Mouse (Mus musculus): Measurements from ENCODE around the gene Isg20l2. TPM values are rescaled to one million over a fixed set of nuclear protein-coding genes. Genes with fewer than 3 reads are reported as not detected.

The Isg20l2 gene
- total and polyA plus RNA-seq, 2 experiments from 2014 or later, result 8.2 to 16.2 TPM

DNA sequence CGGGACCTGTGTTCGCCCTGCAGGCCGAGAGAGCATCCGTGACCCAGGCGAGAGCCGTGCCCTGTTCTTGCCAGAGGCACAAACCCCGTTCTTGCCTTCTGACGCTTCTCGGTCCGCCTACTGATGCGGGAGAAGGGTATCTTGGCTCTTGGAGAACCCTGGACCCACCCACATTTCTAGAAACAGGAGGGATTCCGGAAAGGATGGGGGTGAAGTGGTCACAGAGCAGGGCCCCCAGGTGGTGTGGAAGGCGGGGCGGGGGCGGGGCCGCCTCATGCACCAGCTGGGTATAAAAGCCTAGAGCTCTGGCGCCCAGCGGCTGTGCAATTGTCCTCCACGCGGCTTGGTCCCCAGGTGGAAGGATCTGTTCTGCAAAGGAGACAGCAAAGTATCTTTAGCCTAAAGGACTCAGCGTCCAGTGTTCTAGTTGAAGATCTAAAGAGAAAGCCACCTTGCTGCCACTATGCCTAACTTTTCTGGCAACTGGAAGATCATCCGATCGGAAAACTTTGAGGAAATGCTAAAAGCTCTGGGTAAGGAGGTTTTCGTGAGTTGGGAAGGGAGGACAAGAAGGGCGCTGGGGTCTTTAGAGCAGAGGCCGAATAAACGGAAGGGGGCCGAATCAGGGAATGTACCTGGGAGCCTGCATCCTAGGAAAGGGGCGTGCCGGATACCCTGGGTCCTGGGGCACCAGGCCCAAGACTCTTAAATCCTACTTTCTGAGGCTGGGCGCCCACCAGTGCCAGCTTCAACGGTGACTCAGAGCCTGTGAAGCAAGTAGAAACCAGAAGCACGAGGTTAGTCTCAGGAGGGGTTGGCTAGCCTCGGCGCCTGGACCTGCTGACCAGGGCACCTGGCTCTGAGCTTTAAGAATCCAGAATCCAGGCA, 18.5 kb downstream of the Isg20l2 start, which contains the start of gene Crabp2:
Gene Crabp2 (plus strand): TSS at position 289 of the 888 bp plus-strand sequence.
- Histone ChIP-seq H3K36me3 (replicated peaks; ENCODE audit: control insufficient read depth, insufficient read depth, low read length) (no peaks in the 10 kb centered on the region), H3K9ac (replicated peaks; ENCODE audit: low read depth, low read length) (0 out of 2 replicates have a peak within 1 kb of the TSS, but pooled peaks have one; percentile 35), H3K27ac (ENCODE audit: low read depth) (no peak within 1 kb of the TSS), H3K4me3 (ENCODE audit: low read depth, low read length) (peak within 1 kb of the TSS; percentile 32), H3K27me3 (ENCODE audit: control insufficient read depth, insufficient read depth, low read length) (peaks cover 73% of the 10 kb centered on the region), H3K4me2 (ENCODE audit: low read depth, low read length) (peak within 1 kb of the TSS; percentile 52), H3K4me1 (ENCODE audit: control insufficient read depth, insufficient read depth) (peaks cover 10% of the 10 kb centered on the region), H3K9me3 (replicated peaks; ENCODE audit: control insufficient read depth, low read length) (no peaks in the 10 kb centered on the region)
- WGBS, result 3% methylated on average over 35 of the region's 35 CpGs
- TF ChIP-seq CTCF (IDR thresholded peaks at IDR 0.05; ENCODE audit: low read depth) (no peak), EP300 (IDR thresholded peaks at IDR 0.05; ENCODE audit: low read depth) (no peak)
- ATAC-seq (ENCODE audit: insufficient read depth, low read depth) (no peak), DNase-seq (ENCODE audit: low spot score) (no peak)

DNA sequence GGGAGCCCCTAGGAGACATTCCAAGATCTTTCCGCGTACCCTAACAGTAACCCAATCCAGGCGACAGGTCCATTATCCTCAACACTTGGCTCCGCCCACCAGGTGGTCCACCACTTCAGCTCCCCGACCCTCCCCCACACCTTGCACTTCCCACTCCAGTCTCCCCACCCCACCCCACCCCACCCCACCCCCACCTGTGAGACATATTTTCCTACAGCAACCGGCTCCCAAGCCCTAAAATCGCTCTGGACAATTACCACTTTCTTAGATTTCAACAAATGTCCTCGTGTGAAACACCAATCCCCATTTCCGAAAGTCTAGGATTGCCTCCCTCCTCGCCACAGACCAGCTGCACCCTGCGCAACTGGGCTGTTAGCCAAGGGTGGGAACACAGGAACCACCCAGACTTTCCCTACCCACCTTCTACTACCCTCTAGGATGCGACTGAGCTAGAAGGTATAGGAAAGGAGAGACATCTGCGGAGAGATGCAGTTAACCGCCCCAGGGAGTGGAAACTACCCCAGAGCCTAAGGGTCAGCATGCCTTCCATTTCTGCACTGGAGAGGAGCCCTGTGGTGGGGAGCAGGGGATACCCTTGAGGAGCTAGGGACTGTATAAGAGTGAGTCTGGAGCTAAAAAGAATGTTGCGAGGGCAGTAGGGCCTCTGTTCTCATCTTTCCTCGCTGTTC, 19.3 kb downstream of the Isg20l2 start:
- no peaks in the 10 kb centered on the region for H3K36me3 ChIP-seq (replicated peaks; ENCODE audit: control insufficient read depth, insufficient read depth, low read length)
- DNase-seq (ENCODE audit: low spot score), result no peak
- no peak overlapping the region for H3K9ac ChIP-seq (replicated peaks; ENCODE audit: low read depth, low read length)
- no peaks in the 10 kb centered on the region for H3K9me3 ChIP-seq (replicated peaks; ENCODE audit: control insufficient read depth, low read length)
- H3K27me3 ChIP-seq (ENCODE audit: control insufficient read depth, insufficient read depth, low read length), result peaks cover 73% of the 10 kb centered on the region
- H3K27ac ChIP-seq (ENCODE audit: low read depth), result no peak overlapping the region
- no peak for TF ChIP-seq EP300 (IDR thresholded peaks at IDR 0.05; ENCODE audit: low read depth)
- TF ChIP-seq CTCF (IDR thresholded peaks at IDR 0.05; ENCODE audit: low read depth), result no peak
- 23% methylated on average over 16 of the region's 16 CpGs for WGBS
- H3K4me1 ChIP-seq (ENCODE audit: control insufficient read depth, insufficient read depth), result peaks cover 10% of the 10 kb centered on the region
- H3K4me3 ChIP-seq (ENCODE audit: low read depth, low read length), result no peak overlapping the region
- no peak overlapping the region for H3K4me2 ChIP-seq (ENCODE audit: low read depth, low read length)
- no peak for ATAC-seq (ENCODE audit: insufficient read depth, low read depth)

DNA sequence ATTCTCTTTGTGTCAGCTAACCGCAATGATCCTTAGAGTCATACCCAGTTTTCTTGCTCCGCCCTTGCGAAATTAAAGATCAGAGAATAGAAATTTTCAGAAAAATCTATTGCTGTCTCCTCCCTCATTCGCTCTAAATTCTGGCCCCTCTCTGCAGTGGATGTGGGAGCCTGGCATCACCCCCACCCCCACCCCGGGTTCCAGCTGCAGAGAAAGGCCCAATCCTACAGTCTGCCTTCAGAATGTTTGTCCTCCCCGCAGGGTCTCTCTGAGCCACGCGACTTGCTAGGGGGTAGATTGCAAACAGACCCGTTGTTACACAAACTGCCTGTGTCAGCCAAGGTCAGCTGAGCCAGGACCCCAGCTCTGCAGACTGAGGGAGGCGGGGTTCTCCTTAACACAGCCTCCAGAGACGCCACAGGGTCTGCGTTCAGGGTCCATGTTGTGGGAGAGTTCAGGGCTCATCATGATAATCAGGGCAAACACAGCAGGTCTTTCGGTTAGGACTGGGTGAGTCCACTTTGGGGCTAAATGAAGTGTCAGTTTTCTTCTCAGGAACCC, 19.9 kb downstream of the Isg20l2 start:
- H3K9ac ChIP-seq (replicated peaks; ENCODE audit: low read depth, low read length), result no peak overlapping the region
- TF ChIP-seq CTCF (IDR thresholded peaks at IDR 0.05; ENCODE audit: low read depth) (no peak), EP300 (IDR thresholded peaks at IDR 0.05; ENCODE audit: low read depth) (no peak)
- ATAC-seq (ENCODE audit: insufficient read depth, low read depth) (no peak), DNase-seq (ENCODE audit: low spot score) (no peak)
- no peak overlapping the region for H3K27ac ChIP-seq (ENCODE audit: low read depth)
- H3K36me3 ChIP-seq (replicated peaks; ENCODE audit: control insufficient read depth, insufficient read depth, low read length), result no peaks in the 10 kb centered on the region
- H3K27me3 ChIP-seq (ENCODE audit: control insufficient read depth, insufficient read depth, low read length), result peaks cover 73% of the 10 kb centered on the region
- peaks cover 10% of the 10 kb centered on the region for H3K4me1 ChIP-seq (ENCODE audit: control insufficient read depth, insufficient read depth)
- 28% methylated on average over 13 of the region's 13 CpGs for WGBS
- H3K9me3 ChIP-seq (replicated peaks; ENCODE audit: control insufficient read depth, low read length), result no peaks in the 10 kb centered on the region
- H3K4me3 ChIP-seq (ENCODE audit: low read depth, low read length), result no peak overlapping the region
- no peak overlapping the region for H3K4me2 ChIP-seq (ENCODE audit: low read depth, low read length)

DNA sequence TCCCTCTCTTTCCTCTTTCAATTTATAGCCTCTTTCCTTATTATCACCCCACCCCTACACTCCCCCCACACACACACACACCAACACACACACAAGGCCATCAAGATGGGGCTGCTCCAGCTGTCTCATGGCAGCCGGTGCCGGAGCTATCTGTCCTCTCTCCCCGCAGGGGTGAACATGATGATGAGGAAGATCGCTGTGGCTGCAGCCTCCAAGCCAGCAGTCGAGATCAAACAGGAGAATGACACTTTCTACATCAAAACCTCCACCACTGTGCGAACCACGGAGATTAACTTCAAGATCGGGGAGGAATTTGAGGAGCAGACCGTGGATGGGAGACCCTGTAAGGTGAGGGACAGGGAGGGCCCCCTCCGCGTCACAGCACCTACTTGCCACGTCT, 21.8 kb downstream of the Isg20l2 start:
- no peak for DNase-seq (ENCODE audit: low spot score)
- 13% methylated on average over 12 of the region's 12 CpGs for WGBS
- no peak for ATAC-seq (ENCODE audit: insufficient read depth, low read depth)
- no peaks in the 10 kb centered on the region for H3K9me3 ChIP-seq (replicated peaks; ENCODE audit: control insufficient read depth, low read length)
- no peak overlapping the region for H3K27ac ChIP-seq (ENCODE audit: low read depth)
- TF ChIP-seq CTCF (IDR thresholded peaks at IDR 0.05; ENCODE audit: low read depth) (no peak), EP300 (IDR thresholded peaks at IDR 0.05; ENCODE audit: low read depth) (no peak)
- H3K9ac ChIP-seq (replicated peaks; ENCODE audit: low read depth, low read length), result peak overlapping the region; percentile 32; the same call in 1 of the 2 replicates
- H3K36me3 ChIP-seq (replicated peaks; ENCODE audit: control insufficient read depth, insufficient read depth, low read length), result no peaks in the 10 kb centered on the region
- peak overlapping the region; percentile 35 for H3K4me3 ChIP-seq (ENCODE audit: low read depth, low read length)
- H3K4me1 ChIP-seq (ENCODE audit: control insufficient read depth, insufficient read depth), result peaks cover 10% of the 10 kb centered on the region
- H3K27me3 ChIP-seq (ENCODE audit: control insufficient read depth, insufficient read depth, low read length), result peaks cover 65% of the 10 kb centered on the region
- H3K4me2 ChIP-seq (ENCODE audit: low read depth, low read length), result peak overlapping the region; percentile 55

DNA sequence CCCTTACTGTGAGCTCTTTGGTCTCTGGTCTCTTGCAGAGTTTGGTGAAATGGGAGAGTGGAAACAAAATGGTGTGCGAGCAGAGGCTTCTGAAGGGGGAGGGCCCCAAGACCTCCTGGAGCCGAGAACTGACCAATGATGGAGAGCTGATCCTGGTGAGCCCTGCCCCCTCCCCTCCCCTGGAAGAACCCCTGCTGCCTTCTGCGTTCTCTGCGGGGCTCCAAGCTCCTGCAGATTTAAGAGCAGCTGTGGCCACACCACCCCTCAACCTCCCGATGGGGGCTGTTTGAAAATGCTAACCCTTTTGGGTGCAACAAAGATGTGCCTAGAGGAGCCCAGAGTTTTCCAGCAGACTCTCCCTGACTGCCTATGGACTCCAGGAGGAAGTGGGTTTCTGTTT, 22.3 kb downstream of the Isg20l2 start:
- TF ChIP-seq CTCF (IDR thresholded peaks at IDR 0.05; ENCODE audit: low read depth) (no peak), EP300 (IDR thresholded peaks at IDR 0.05; ENCODE audit: low read depth) (no peak)
- ATAC-seq (ENCODE audit: insufficient read depth, low read depth), result peak; percentile 58
- Histone ChIP-seq H3K27ac (ENCODE audit: low read depth) (no peak overlapping the region), H3K27me3 (ENCODE audit: control insufficient read depth, insufficient read depth, low read length) (peaks cover 60% of the 10 kb centered on the region), H3K9ac (replicated peaks; ENCODE audit: low read depth, low read length) (0 out of 2 replicates have a peak overlapping the region, but pooled peaks have one; percentile 32), H3K9me3 (replicated peaks; ENCODE audit: control insufficient read depth, low read length) (no peaks in the 10 kb centered on the region), H3K4me1 (ENCODE audit: control insufficient read depth, insufficient read depth) (peaks cover 9% of the 10 kb centered on the region), H3K36me3 (replicated peaks; ENCODE audit: control insufficient read depth, insufficient read depth, low read length) (no peaks in the 10 kb centered on the region), H3K4me2 (ENCODE audit: low read depth, low read length) (peak overlapping the region; percentile 55), H3K4me3 (ENCODE audit: low read depth, low read length) (peak overlapping the region; percentile 35)
- peak; percentile 50 for DNase-seq (ENCODE audit: low spot score)
- 4% methylated on average over 5 of the region's 5 CpGs for WGBS

Data from heart, postnatal 0 days (tissue).